Mouse (Mus musculus) layer of hippocampus, postnatal 25 days (tissue): Measurements from ENCODE around the gene Tspan33. TPM values are rescaled to one million over a fixed set of nuclear protein-coding genes. Genes with fewer than 3 reads are reported as not detected.
"Not testable (repeated sequence)": the region's sequence is repeated elsewhere in the genome, so short reads cannot be mapped to it uniquely, and the experiment has no call there.

ENCODE experiments used
- DNase-seq, 2 experiments: peaks; one replicate each; pipeline ENCODE4 v3.0.0; 2022; ENCODE audit warnings: mixed read lengths in 2 of 2, low spot score in 1 of 2; ENCODE audit errors: extremely low spot score in 1 of 2
- total RNA-seq, 2 experiments: library from RNA; stranded (reverse); gene quantifications; 2 replicates each; pipeline ENCODE4 v1.2.3; 2021

The Tspan33 gene
- total RNA-seq, 2 experiments from 2014 or later = 26.9 to 34.0 TPM

GRCm38 (mm10) chr6:29736610-29737458, 42.8 kb downstream of the Tspan33 start:
- DNase-seq = no peak

DNA sequence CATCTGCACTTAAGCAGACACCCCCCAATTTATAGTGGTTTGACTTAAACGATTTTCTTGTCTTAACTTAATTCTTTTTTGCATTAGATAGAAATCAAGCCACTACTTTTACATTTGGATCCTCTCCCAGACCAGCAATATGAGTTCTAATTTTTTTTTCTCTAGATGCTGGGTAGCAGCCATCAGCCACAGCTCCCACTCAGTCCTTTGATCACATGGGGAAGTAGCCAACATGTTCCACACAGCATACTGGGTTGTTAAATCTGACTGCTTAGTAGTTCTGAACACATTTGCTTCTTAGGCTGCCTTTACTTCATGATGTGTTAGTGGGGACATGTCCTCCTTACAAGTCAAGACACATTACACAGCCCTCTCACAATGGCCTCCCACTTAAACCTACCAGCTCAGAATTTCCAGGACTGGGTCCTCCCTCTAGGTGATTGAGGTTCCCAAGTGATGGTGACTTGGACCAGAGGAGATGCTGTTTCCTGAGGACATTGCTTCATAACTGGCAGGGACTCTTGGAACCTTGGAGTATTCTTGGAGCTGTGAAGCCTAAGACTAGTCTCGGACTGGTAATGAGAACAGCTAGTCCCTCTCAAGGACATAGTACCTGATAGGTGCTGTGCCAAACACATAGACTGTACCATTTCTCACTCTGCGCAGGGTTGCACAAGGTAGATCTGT, 57.6 kb downstream of the Tspan33 start:
- no peak for DNase-seq

- DNase-seq = no peak
Measured at GRCm38 (mm10) chr6:29753336-29753735, 59.3 kb downstream of the Tspan33 start.

DNA sequence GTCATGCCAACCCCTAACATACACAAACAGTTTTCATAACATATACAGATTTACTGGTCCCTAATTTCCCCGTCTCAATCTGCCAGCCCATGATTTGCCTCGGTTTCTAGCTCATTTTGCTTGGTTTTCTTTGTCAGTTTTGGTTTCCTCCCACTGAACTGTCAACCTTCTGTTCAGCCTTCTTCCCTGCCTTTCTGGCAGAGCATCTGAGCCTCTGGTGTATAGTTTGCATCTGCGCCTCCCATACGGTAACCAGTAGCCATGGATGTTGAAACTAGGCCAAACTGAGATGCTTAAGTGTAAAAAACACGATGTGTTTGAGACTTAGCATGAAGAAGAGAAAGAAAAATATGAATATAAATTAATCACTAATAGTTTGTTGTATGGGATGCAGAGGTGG, 62.0 kb downstream of the Tspan33 start:
- no peak for DNase-seq

DNA sequence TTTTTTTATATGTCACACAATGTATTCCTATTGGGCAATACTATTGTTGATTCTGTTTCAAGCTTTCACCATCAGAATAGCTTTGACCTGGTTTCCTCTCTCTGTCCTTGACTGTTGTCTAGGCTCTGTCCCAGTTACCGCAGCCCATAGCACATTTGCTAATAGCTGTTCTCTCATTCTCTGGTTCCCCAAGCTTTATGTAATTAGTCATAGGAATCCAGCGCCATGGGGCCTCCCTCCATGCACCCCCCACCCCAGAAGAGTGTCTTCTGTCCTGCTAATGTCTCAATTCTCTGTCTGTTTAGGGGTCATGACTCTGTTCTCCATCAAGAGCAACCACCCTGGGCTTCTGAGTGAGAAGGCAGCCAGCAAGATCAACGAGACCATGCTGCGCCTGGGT, 62.5 kb downstream of the Tspan33 start:
- DNase-seq = no peak

GRCm38 (mm10) chr6:29758417-29758816, 64.4 kb downstream of the Tspan33 start:
- peak; percentile 55 to 80 for DNase-seq

DNA sequence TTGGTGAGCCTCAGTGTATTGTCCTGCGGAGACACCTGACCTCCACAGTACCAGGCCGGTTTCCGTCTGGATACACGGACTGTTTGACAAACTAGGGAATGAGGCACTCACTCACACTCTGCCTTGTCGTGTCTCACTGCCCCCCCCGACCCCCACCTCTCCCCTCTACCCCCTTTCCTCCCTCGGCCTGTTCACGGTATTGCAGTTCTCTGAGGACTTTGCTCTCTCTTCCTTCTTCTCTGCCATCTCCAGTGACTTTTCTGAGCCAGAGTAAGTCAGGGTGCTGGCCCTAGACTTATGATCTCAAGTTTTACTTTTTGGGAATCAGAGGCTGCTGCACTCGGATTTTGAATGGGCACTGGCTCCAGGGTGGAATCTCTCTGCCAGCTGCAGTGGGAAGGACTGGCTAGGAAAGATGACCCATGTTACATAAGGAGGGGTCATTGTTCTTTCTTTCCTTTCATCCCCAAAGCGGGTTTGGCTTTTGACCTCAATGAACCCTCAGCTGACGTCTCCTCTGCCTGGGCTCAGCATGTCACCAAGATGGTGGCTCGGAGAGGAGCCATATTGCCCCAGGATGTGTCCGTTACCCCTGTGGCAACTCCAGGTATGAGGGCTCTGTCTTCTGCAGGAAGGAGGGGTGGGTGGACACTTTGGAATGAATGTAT, 65.1 kb downstream of the Tspan33 start:
- DNase-seq = no peak

DNA sequence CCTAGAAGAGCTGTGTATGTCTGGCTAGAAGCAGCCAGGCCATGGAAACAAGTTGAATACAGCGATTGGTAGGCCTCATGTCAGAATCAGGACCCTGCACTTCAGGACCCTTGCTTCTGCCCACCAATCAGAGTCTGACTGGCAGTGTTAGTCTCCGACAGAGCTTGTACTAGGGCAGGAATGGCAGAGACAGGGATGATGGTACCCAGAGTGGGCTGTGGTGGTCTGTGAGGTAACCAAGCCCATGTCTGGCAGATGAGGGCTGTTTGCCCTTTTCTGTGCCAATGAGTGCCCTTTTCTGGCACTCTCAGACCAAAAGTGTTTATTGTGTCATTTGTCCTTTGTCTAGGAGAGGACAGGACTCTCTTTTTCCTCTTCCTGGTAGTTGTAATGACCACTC, 66.4 kb downstream of the Tspan33 start:
- not testable (repeated sequence) for DNase-seq

- no peak for DNase-seq
Measured at GRCm38 (mm10) chr6:29761282-29761681, 67.3 kb downstream of the Tspan33 start.

- no peak for DNase-seq
Measured at GRCm38 (mm10) chr6:29762524-29762923, 68.5 kb downstream of the Tspan33 start.

DNA sequence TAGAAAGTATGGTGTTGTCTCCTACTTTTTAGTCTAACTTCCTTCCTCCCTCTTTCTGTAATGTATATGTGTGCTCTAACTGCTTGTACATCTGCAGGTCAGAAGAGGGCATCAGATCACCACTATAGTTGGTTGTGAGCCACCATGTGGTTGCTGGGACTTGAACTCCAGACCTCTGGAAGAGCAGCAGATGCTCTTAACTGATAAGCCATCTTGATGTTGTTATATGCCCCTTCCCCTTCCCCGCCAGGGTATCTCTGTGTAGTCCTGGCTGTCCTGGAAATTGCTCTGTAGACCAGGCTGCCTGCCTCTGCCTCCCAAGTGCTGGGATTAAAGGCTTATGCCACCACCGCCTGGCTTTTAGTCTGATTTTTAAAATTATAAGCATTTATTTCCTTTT, 72.9 kb downstream of the Tspan33 start:
- DNase-seq = no peak

Other genes with a start within 250 kb of the Tspan33 start
- 100 to 1,000 TPM; 241 to 263 TPM for gene Atp6v1f, start 226.5 kb upstream of the Tspan33 start, total RNA-seq
- gene Atp6v1fnb, start 222.8 kb upstream of the Tspan33 start, total RNA-seq = under 1 TPM in 1 of 2 experiments, not detected in 1; 0.59 TPM
- gene Kcp, start 186.3 kb upstream of the Tspan33 start, total RNA-seq = 1 to 10 TPM; 2.1 to 3.0 TPM
- 1 to 10 TPM; 3.4 to 4.0 TPM for gene Irf5, start 167.6 kb upstream of the Tspan33 start, total RNA-seq
- 10 to 100 TPM; 62.5 to 72.4 TPM for gene Tnpo3, start 84.3 kb upstream of the Tspan33 start, total RNA-seq
- 10 to 100 TPM; 13.6 to 15.7 TPM for gene Smo, start 41.3 kb downstream of the Tspan33 start, total RNA-seq
- 100 to 1,000 TPM; 204 to 226 TPM for gene Ahcyl2, start 73.8 kb downstream of the Tspan33 start, total RNA-seq
- 10 to 100 TPM; 20.9 to 22.1 TPM for gene Strip2, start 222.8 kb downstream of the Tspan33 start, total RNA-seq